Mouse (Mus musculus) liver, embryonic 12.5 days (tissue): Measurements from ENCODE around the gene Cflar. TPM values are rescaled to one million over a fixed set of nuclear protein-coding genes. Genes with fewer than 3 reads are reported as not detected.
"Not testable (repeated sequence)": the region's sequence is repeated elsewhere in the genome, so short reads cannot be mapped to it uniquely, and the experiment has no call there.

Source experiments
- ATAC-seq: fragments of 200-750 bp; cut with Nextera tagmentation; 2 replicates; pipeline ENCODE4 v1.8.0; 2017; ENCODE audit warnings: moderate number of reproducible peaks, mild to moderate bottlenecking, moderate library complexity
- H3K27ac ChIP-seq: fragments of 300-500 bp; sonication (generic); 2 replicates; pipeline ENCODE4 v1.5.1; 2016; ENCODE audit warnings: mild to moderate bottlenecking
- H3K27me3 ChIP-seq: fragments of 300-500 bp; sonication (generic); replicated peaks from 2 replicates; pipeline ENCODE4 v1.6.1; 2016; ENCODE audit warnings: mild to moderate bottlenecking, moderate library complexity
- H3K36me3 ChIP-seq: fragments of 300-500 bp; sonication (generic); 2 replicates; pipeline ENCODE4 v1.6.1; 2016; ENCODE audit warnings: mild to moderate bottlenecking, moderate library complexity
- H3K4me1 ChIP-seq: fragments of 300-500 bp; sonication (generic); 2 replicates; pipeline ENCODE4 v1.6.1; 2016
- H3K4me2 ChIP-seq: fragments of 300-500 bp; sonication (generic); 2 replicates; pipeline ENCODE4 v1.6.1; 2016; ENCODE audit warnings: mild to moderate bottlenecking, moderate library complexity
- H3K4me3 ChIP-seq: fragments of 300-500 bp; sonication (generic); 2 replicates; pipeline ENCODE4 v1.5.1; 2016; ENCODE audit warnings: mild to moderate bottlenecking, moderate library complexity
- H3K9ac ChIP-seq: fragments of 300-500 bp; sonication (generic); 2 replicates; pipeline ENCODE4 v1.6.1; 2016; ENCODE audit warnings: mild to moderate bottlenecking, moderate library complexity
- H3K9me3 ChIP-seq: fragments of 300-500 bp; sonication (generic); replicated peaks from 2 replicates; pipeline ENCODE4 v1.6.1; 2016; ENCODE audit warnings: mild to moderate bottlenecking, moderate library complexity
- WGBS: fragments of 180-500 bp; shearing (Covaris S2); methylation state at CpG from one replicate; pipeline ENCODE4 v1.1.7; 2016; ENCODE audit not compliant: insufficient replicate concordance; 5-methylcytosine and 5-hydroxymethylcytosine counted together
- polyA plus RNA-seq: library from polyadenylated mRNA; unstranded; fragments of >200 nt; fragmentation: Nextera tagmentation; extraction: Ambion mirVana; gene quantifications from 2 replicates; pipeline ENCODE4 v1.2.1, GENCODE M21; 2016

Gene Cflar
- polyA plus RNA-seq, 1 experiment from 2014 or later, result 17.1 TPM

DNA sequence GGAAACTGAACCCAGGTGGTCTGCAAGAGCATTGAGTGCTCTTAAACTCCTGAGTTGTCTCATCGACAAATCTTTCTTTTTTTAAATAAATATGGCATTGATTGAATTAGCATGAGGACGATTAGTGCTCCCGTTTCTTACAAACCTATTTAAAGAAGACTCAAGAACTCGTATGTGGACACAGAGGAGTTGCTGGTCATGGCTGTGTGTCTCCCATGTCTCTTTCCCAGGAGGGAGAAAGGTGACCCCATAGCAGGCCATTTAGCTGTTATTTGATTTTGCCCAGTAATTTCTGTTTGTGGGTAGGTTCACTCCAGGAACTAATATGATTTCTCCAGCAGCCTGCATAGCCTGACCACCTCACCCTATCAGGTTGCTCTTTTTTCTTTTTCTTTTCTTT, 85.5 kb downstream of the Cflar start:
- no peak overlapping the region for H3K27ac ChIP-seq

DNA sequence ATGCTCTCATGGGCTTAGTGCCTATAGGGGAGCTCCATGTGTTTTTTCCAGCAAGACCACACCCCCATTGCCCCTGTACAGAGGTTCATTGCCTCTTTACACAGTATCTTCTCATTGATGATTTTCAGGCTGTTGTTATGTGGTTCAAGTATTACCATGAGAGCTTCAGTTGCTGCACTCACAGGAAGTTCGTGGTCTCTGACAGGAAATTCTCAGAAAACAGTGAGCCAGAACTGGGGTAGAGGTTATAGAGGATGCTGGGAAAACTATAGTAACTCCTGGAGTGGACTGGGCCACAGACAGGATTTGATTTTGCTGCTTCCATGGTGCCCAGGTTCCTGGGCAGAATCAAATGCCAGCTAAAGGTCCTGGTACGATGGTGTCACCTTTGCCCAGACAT, 86.1 kb downstream of the Cflar start:
- peak overlapping the region; percentile 54 for H3K4me2 ChIP-seq
- peaks cover 33% of the 10 kb centered on the region for H3K4me1 ChIP-seq
- no peak for ATAC-seq
- WGBS, result 37% methylated on average over 2 of the region's 2 CpGs
- no peak overlapping the region for H3K4me3 ChIP-seq
- H3K36me3 ChIP-seq, result peaks cover 13% of the 10 kb centered on the region
- no peaks in the 10 kb centered on the region for H3K9me3 ChIP-seq
- H3K9ac ChIP-seq, result no peak overlapping the region
- H3K27me3 ChIP-seq, result no peaks in the 10 kb centered on the region
- no peak overlapping the region for H3K27ac ChIP-seq

More for the DNA sequence above, 85.5 kb downstream of the Cflar start:
- WGBS, result 54% methylated on average over 4 of the region's 4 CpGs
- H3K9me3 ChIP-seq, result no peaks in the 10 kb centered on the region
- peak overlapping the region; percentile 22 for H3K4me3 ChIP-seq
- peaks cover 13% of the 10 kb centered on the region for H3K36me3 ChIP-seq
- no peak overlapping the region for H3K9ac ChIP-seq
- H3K27me3 ChIP-seq, result no peaks in the 10 kb centered on the region
- no peak for ATAC-seq
- H3K4me1 ChIP-seq, result peaks cover 28% of the 10 kb centered on the region
- peak overlapping the region; percentile 54 for H3K4me2 ChIP-seq

DNA sequence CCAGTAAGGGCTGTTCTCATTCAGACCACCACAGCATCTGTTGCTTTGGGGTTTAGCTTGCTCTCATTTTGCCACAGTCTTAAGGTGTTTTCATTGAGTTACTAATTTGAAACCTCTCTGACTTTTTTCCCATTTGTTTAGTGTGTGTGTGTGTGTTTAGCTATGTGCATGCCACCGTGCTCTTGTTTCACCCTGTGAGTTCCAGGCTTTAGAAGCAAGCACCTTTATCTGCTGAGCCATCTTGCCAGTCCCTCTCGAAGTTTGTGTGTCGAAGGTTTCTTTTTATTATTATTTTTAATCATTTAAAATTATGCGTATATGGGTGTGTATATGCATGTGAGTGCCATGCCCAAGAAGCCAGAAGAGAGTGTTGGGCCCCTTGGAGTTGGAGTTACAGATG, 87.6 kb downstream of the Cflar start:
- Histone ChIP-seq H3K4me3 (no peak overlapping the region), H3K9ac (no peak overlapping the region), H3K36me3 (peaks cover 13% of the 10 kb centered on the region), H3K4me1 (peaks cover 33% of the 10 kb centered on the region), H3K27ac (no peak overlapping the region), H3K4me2 (no peak overlapping the region), H3K27me3 (no peaks in the 10 kb centered on the region), H3K9me3 (no peaks in the 10 kb centered on the region)
- no peak for ATAC-seq
- WGBS, result 85% methylated on average over 4 of the region's 4 CpGs

DNA sequence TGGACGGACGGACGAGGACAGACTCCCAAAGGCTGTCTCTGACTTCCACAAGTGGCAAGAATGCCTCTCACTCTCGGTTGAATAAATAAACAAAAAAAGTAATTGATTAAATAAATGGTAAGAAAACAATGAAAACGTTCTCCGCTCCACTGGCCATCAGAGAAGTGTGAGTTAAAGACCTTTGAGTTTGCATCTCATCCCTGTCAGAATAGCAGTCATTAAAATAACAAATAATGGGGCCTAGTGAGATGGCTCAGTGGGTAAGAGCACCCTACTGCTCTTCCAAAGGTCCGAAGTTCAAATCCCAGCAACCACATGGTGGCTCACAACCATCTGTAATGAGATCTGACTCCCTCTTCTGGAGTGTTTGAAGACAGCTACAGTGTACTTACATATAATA, 89.3 kb downstream of the Cflar start:
- 82% methylated on average over 7 of the region's 7 CpGs for WGBS
- H3K9me3 ChIP-seq, result not testable (repeated sequence)

DNA sequence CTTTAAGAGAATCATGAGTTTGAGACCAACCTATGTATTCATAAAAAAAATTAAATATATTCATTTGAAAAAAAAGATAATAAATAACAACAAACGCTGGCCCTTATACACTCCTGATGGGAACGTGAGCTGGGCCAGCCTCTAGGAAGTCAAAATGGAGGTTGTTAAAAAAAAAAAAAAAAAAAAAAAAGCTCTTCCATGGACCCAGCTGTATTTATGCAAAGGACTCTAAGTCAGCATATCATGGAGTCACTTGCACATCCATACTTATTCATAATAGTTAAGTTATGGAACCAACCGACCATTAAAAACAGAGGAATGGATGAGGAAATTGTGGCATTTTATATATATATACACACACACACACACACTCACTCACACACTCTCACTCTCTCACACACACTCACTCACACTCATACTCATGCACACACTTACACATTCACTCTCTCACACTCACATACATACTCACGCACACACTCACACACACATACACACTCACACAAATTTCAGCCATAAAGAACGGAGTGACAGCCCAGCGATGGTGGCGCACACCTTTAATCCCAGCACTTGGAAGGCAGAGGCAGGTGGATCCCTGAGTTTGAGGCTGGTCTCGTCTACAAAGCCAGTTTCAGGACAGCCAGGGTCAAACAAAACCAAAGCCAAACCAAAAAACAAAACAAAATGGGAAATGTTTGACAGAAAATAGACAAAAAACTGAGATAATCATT, 90.4 kb downstream of the Cflar start:
- Histone ChIP-seq H3K9me3 (no peaks in the 10 kb centered on the region), H3K9ac (no peak overlapping the region; the same call in 1 of the 2 replicates), H3K27ac (0 out of 2 replicates have a peak overlapping the region, but pooled peaks have one; percentile 8), H3K4me2 (peak overlapping the region; percentile 51), H3K4me3 (peak overlapping the region; percentile 24), H3K36me3 (peaks cover 13% of the 10 kb centered on the region), H3K27me3 (no peaks in the 10 kb centered on the region), H3K4me1 (peaks cover 19% of the 10 kb centered on the region)
- WGBS, result 69% methylated on average over 8 of the region's 8 CpGs
- ATAC-seq, result no peak

More for the DNA sequence above, 89.3 kb downstream of the Cflar start:
- Histone ChIP-seq H3K4me1 (peaks cover 25% of the 10 kb centered on the region), H3K36me3 (peaks cover 13% of the 10 kb centered on the region)
- H3K4me3 ChIP-seq, ATAC-seq, H3K9ac ChIP-seq, H3K4me2 ChIP-seq, H3K27me3 ChIP-seq, H3K27ac ChIP-seq: not testable (repeated sequence)

DNA sequence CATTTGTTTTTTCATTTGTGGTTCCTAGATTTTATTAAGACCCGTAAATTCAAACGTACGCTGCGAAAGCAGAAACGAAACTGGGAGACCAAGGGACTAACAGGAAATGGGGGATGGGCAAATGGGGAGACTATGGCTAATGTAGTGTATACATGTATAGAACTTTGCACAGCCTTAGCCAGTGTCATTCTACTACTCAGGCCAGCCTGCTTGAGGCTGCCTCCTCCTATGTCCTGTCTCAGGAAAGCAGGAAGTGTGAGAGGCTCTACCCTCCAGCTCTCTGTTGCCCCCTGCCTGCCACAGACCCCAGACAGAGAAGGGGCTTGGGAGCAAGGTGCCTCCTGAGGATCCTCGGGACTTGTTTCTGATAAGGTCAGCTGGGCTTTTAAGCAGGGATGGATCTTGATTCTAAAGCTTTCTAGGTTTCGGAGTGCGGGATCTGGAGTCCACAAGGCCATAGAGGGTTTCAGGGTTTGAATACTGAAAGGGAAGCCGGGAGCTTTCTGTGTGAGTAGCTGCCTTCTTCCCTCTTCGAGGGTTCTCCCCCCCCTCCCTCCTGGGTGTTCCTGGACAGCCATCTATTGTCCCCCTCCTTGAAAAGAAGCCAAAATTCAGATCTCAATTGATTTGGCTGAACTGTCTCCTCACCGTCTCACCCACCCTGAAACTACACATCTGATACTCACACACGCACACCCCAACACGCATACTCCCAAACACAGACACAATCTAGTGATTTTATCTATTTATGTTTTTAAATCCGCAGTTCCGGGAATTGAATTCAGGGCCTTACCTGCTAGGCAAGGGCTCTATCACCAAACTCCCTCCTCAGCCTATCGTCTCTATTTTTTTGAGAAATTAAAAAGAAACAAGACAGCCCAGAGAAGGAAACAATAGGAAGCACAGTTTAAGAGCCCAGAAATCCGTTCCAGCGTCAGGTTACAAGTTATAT, 91.3 kb downstream of the Cflar start:
- peak; percentile 73 for ATAC-seq
- Histone ChIP-seq H3K9me3 (no peaks in the 10 kb centered on the region), H3K4me2 (peak overlapping the region; percentile 51), H3K27ac (no peak overlapping the region), H3K27me3 (no peaks in the 10 kb centered on the region), H3K4me3 (peak overlapping the region; percentile 24), H3K36me3 (peaks cover 17% of the 10 kb centered on the region), H3K9ac (no peak overlapping the region; the same call in 1 of the 2 replicates), H3K4me1 (peaks cover 10% of the 10 kb centered on the region; the same call in 1 of the 2 replicates)
- 55% methylated on average over 18 of the region's 18 CpGs for WGBS

DNA sequence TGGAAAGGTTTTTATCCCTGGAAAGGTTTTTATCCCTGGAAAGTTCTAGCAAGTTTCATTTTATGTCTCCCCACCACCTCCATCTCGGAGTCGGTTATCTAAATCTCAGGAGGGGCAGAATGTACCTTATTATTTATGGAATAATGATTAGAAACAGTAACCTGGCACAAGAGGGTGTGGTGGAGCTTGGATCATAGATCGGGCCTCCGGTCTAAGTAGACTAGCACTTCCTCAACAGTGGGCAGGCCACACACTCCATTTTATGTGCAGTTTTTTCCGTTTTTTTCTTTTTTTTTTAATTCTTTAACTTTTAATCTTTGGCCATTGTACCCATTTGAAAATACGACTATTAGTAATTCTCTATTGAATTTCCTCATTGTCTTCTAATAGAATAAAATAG, 92.2 kb downstream of the Cflar start:
- H3K4me2 ChIP-seq, result no peak overlapping the region
- no peaks in the 10 kb centered on the region for H3K9me3 ChIP-seq
- peaks cover 21% of the 10 kb centered on the region for H3K36me3 ChIP-seq
- H3K9ac ChIP-seq, result no peak overlapping the region
- WGBS, result 71% methylated on average over 6 of the region's 6 CpGs
- peaks cover 8% of the 10 kb centered on the region; the same call in 1 of the 2 replicates for H3K4me1 ChIP-seq
- no peak for ATAC-seq
- H3K27me3 ChIP-seq, result no peaks in the 10 kb centered on the region
- H3K27ac ChIP-seq, result no peak overlapping the region
- no peak overlapping the region for H3K4me3 ChIP-seq

DNA sequence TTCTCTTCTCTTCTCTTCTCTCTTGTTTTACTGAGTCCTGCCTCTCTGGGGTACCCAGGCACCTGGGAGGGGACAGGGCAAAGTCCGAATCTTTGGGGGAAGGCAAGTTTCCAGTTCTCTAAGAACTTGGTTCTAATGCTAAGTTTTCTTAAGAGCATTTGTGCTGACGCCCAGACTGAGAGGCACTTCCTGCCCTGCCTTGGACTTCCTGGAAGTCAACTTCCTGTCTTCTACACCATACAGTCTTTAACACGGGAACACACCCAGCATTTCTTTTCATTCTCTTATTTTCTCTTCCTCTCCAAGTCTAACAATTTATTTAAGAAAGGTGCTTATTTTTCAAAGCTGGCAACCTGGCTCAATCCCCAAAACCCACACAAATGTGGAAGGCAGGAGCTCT, 95.3 kb downstream of the Cflar start:
- Histone ChIP-seq H3K27ac (no peak overlapping the region), H3K9ac (no peak overlapping the region), H3K36me3 (peaks cover 15% of the 10 kb centered on the region; the same call in 1 of the 2 replicates), H3K9me3 (peaks cover 4% of the 10 kb centered on the region; the same call in 1 of the 2 replicates), H3K4me2 (no peak overlapping the region), H3K4me3 (no peak overlapping the region), H3K27me3 (no peaks in the 10 kb centered on the region), H3K4me1 (peaks cover 7% of the 10 kb centered on the region; the same call in 1 of the 2 replicates)
- 61% methylated on average over 3 of the region's 3 CpGs for WGBS
- ATAC-seq, result no peak

Other genes with a start within 250 kb of the Cflar start
- 55.9 and 62.2 TPM in 2 replicates for gene Orc2, start 206.4 kb upstream of the Cflar start, polyA plus RNA-seq
- gene Fam126b, start 125.2 kb upstream of the Cflar start, polyA plus RNA-seq, result 5.2 and 5.7 TPM in 2 replicates
- gene Ndufb3, start 125.1 kb upstream of the Cflar start, polyA plus RNA-seq, result 128 and 143 TPM in 2 replicates
- gene Als2cr12, start 15.5 kb upstream of the Cflar start, polyA plus RNA-seq, result not detected in 2 replicates
- 19.9 and 20.7 TPM in 2 replicates for gene Casp8, start 83.9 kb downstream of the Cflar start, polyA plus RNA-seq